Mouse (Mus musculus) adrenal gland, postnatal 4 days (tissue): ENCODE results near the gene Polr3a. TPM values are rescaled to one million over a fixed set of nuclear protein-coding genes. Genes with fewer than 3 reads are reported as not detected.
"Not testable (repeated sequence)": the region's sequence is repeated elsewhere in the genome, so short reads cannot be mapped to it uniquely, and the experiment has no call there.

Experiments
- DNase-seq, 2 experiments: peaks; one replicate each; pipeline ENCODE4 v3.0.0; 2021 to 2022; ENCODE audit warnings: low spot score in 2 of 2, mixed read lengths in 2 of 2
- total RNA-seq, 2 experiments: library from RNA; stranded (reverse); gene quantifications; 2 replicates each; pipeline ENCODE4 v1.2.3; 2021

Gene Polr3a
- total RNA-seq, 2 experiments from 2014 or later = 29.3 to 32.2 TPM

DNA sequence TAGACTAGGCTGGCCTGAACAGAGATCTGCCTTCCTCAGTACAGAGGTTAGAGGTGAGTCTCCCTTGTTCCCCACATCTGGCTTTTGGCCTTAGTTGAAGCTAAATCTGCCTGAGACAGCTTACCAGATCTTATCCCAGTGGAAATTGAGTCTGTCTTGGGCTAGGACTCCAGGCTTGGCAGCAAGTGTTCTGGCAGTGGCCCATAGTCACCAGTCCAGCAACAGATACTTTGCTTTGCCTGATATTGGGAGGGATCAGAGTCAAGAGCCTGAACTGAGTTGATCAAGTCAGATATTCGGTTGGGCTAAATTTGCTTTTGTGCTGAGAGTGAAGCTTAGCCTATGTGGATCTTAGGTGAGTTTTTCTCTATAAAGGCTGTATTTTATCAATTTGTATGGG, 9.6 kb upstream of the Polr3a start:
- no peak for DNase-seq

DNA sequence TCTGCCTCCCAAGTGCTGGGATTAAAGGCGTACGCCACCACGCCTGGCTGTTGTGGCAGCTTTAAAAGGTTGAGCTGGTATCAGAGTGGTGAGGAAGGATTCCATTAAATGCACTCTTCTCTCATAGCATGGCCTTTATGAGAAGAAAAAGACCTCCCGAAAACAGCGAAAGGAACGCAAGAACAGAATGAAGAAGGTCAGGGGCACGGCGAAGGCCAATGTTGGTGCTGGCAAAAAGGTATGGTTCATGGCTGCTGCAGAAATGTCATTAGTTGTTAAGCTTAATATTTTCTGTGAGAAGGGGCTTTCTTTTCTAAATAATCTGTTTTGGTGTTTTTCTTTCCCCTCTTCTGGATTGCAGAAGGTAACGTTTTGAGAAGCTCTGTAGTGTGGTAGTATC, 6.4 kb upstream of the Polr3a start:
- no peak for DNase-seq

DNA sequence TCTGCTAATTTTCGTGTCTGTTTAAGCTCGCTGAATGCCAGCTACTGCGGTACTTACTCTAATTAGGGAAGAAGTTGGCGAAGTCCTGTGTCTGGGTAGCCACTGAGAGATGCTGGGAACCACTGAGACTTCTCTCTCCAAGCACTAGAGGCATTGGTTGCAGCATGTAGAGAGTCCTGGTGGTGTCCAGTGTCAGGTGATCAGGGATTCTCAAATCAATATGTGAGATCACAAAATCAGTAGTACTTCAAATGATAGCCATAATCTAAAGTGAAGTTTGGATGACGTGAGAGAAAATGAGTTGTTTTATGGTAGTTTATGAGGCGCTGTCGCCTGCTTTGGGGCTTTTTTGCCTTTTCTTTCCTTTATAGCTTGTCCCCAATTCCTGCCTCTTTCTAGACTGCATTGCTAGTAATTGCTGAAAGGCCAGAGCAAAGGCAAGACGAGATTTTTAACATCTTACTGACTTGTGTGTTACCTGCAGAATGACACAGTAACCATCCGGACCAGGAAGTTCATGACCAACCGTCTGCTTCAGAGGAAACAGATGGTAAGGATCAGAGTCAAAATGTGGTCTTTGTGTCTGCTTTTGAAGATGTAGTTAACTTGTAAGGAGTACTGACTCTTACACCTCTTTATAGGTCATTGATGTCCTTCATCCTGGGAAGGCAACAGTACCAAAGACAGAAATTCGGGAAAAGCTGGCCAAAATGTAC, 4.6 kb upstream of the Polr3a start:
- no peak for DNase-seq

DNA sequence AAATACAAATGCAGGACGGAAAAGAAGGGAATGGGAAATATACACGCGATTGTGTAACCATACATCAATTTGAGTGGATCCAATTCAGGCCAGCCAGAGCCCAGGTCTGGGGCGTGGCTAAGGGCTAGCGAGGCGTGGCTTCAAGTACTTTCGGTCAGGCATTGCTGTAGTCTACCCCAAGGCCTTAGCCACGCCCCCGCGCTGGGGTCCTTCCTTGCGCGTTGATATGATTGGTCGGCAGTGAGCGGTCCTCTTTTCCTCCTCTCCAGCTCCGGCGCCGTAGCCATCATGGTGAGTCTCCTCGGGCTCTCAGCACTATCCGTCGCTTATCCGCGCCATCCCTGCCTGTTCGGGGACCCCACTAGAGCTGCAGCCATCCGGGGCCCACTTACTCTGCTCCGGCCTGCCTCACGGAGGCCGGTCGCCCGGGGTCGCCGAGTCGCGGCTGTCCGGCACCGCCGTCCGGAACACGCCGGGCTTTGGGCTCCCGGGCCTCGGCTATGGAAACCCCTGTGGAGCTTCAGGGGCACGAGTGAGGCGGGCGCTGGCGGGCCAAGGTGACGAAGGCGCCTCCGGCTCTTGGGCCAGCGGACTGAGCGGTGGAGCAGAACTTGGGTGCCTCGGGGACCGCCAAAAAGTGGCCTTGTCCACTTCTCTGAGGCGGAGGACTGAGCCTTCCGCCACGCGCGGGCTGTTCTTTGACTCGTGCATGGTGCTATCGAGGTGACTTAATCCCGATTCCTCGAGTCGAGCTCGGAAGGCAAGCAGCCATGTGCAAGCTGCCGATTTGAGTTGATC, 3.8 kb upstream of the Polr3a start:
- peak; percentile 94 for DNase-seq

DNA sequence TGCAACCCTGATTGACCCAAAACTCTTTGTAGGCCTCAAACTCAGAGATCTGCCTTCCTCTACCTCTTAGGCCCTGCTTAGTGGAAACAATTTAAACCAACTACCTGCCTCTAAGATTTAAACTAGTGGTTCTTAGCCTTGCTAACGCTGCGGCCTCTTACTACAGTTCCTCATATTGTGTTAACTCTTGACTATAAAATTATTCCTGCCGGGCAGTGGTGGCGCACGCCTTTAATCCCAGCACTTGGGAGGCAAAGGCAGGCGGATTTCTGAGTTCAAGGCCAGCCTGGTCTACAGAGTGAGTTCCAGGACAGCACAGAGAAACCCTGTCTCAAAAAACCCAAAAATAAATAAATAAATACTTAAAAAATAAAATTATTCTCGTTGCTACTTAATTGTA, 2.9 kb upstream of the Polr3a start:
- DNase-seq = not testable (repeated sequence)

DNA sequence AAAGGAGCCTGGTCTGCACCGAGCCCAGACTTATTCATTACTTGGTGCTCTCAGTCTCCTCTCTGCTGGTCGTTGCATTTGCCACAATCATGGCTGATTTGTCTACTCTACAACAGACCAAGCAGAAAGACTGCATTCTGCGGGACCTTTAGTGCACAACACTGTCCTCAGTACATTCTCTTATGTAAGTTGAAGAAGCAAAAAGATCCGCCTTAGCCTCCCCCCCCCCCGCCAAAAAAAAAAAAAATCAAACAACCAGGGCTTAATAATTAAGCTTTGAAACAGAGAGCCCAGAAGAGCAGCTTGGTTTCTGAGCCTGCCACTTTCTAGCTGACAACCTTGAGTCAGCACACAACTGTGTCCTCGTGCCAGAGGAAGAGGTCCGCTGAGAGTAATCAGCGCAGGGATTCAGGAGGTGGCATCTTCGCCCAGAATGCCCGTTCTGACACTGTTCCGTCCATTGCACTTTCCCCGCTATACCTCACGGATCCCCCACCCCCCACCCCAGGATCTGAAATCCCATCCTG, 554 bp downstream of the Polr3a start:
- no peak for DNase-seq

DNA sequence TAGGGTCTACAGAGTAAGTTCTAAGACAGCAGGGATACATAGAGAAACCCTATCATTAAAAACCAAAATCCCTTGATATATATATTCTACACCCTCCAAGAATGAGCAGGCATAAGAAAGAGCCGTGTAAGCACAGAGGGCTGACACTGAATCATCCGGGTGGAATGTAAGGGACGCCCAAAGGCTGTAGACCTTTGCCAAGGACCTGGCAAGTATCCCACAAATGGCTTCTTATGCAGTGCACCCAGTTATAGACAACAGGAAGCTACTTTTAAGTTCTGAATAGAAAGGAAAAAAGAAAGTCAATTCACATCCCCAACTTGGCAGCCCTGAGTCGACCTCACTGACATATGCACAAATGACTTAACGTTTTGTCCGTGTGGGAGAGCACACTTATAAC, 18.1 kb downstream of the Polr3a start:
- DNase-seq = no peak

DNA sequence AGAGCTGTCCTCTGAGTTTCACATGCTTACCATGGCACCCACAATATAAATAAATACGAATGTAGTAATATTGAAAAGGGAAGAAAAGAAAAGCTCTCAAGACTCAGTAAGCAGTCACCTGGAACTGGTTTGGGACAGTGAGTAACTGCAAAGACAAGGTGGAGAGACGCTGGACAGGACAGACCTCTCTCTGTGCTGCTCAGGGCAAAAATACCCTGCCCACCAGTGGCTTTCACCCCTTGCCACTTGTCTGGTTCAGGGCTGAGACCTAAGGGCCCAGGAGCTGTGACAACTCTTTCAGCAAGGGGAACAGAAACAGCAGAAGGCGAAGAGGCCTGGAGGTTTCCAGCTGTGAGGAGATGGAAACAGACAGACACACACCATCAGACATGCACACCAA, 28.7 kb downstream of the Polr3a start:
- no peak for DNase-seq

DNA sequence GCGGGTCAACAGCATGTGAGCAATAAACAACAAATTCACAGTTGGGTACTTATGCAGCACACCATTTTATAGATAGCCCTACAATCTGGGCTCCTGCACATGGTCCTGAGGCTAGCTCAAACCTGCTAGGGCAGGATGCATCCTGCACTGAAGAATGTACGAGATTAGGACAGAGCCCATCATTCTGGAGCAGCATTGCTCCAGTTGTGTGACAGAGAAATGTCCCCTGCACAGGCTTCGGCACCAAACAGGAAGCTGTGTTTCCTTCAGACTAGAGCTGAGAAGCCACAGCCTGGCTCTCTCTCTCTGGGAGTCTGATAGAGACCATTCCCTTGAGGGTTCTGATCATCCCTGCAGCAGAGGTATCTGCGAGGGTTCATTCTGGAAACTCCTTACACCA, 43.3 kb downstream of the Polr3a start:
- DNase-seq = not testable (repeated sequence)

Other genes with a start within 250 kb of the Polr3a start
- 10 to 100 TPM; 64.4 to 70.4 TPM for gene Dlg5, start 241.1 kb downstream of the Polr3a start, total RNA-seq
- not detected for gene E330034G19Rik, start 193.8 kb downstream of the Polr3a start, total RNA-seq
- 1,000 to 10,000 TPM; 1,962 to 2,011 TPM for gene Rps24, start 67 bp upstream of the Polr3a start, total RNA-seq